Mouse (Mus musculus) bone marrow macrophage, adult 2 months (primary cell): ENCODE measurements around the gene Isoc2b.

Experiments
- CTCF ChIP-seq: IDR thresholded peaks from 2 replicates; pipeline ENCODE4 v1.5.1; 2012; ENCODE audit warnings: low read depth, mild to moderate bottlenecking, low read length, moderate library complexity
- POLR2A ChIP-seq: IDR thresholded peaks from 2 replicates; pipeline ENCODE4 v1.6.1; 2012; ENCODE audit warnings: mild to moderate bottlenecking, low read depth, low read length, borderline replicate concordance

DNA sequence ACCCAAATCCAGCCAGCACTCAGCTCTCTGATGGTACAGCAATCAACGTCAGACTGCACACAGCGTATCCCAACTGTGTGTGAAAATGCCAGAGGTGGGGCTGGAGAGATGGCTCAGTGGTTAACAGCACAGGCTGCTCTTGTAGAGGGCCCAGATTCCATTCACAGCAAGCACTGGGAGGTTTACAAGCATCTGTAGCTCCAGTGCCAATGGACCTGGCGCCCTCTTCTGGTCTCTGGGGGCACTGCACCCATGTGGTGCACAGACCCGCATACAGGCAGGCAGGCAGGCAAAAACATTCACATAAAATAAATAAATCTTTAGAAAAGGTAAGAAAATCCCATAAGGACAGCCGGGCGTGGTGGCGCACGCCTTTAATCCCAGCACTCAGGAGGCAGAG is 31.1 kb upstream of the Isoc2b start:
- TF ChIP-seq CTCF (peak; percentile 43; the same call in 1 of the 2 replicates), POLR2A (no peak)
